Mouse (Mus musculus) frontal cortex, postnatal 14 days (tissue): ENCODE results near the gene C8g.

Experiments
- DNase-seq, 2 experiments: peaks; one replicate each; pipeline ENCODE4 v3.0.0; 2022; ENCODE audit warnings: low spot score in 2 of 2

C8g gene

DNA sequence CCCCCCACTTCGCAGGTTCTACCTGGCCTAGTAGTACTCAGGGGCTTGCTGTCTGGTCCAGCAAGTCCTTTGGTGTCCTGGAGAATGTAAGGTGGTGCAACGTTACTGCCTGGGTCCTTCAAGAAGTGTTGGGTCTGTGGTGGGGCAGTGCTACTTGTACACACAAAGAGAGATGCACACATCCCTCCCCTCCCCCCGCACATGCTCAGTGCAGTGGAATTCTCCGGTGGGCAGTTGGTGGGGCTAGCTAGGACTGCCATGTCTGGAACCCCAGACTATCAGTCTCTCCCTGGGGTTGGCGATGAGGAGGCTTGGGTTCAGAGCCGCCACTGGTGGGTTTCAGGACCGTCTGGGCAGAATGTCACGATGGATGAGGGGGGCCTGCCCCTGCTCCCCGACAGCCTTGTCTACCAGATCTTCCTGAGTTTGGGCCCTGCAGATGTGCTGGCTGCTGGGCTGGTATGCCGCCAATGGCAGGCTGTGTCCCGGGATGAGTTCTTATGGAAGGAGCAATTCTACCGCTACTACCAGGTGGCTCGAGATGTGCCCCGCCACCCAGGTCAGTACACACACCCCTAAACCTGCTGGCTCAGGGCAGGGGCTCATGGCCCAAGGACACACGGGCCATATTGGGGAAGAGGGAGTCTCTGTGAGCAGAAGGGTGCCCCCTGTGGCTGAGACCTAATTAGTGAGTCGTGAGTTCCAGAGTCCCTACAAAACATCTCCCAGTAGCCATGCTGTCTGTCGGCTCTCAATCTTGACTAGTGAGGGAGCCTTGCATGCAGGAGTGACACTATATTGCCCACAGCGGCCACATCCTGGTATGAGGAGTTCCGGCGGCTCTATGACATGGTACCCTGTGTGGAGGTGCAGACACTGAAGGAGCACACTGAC, at the start of gene C8g:
C8g (minus strand) TSS at position 127 of the 894 bp plus-strand sequence.
- no peak for DNase-seq

DNA sequence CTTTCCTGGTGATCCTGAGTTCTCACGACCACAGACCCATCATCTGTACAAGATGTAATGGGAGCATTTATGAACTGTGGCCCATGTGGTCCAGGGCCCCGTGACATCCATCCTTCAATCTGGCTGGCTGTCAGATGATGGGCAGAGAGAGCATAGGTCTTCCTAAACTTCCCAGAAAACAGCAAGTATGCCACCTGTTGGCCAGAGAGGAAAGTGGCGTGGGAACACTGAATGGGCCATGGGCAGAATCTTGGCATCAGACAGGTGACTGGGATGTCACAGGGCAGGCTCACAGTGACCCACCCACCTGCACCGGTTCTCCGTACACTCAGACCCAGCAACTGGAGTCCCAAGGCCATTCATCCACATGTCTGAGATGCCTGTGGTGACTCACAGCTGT, 49.7 kb upstream of the C8g start:
- no peak for DNase-seq

DNA sequence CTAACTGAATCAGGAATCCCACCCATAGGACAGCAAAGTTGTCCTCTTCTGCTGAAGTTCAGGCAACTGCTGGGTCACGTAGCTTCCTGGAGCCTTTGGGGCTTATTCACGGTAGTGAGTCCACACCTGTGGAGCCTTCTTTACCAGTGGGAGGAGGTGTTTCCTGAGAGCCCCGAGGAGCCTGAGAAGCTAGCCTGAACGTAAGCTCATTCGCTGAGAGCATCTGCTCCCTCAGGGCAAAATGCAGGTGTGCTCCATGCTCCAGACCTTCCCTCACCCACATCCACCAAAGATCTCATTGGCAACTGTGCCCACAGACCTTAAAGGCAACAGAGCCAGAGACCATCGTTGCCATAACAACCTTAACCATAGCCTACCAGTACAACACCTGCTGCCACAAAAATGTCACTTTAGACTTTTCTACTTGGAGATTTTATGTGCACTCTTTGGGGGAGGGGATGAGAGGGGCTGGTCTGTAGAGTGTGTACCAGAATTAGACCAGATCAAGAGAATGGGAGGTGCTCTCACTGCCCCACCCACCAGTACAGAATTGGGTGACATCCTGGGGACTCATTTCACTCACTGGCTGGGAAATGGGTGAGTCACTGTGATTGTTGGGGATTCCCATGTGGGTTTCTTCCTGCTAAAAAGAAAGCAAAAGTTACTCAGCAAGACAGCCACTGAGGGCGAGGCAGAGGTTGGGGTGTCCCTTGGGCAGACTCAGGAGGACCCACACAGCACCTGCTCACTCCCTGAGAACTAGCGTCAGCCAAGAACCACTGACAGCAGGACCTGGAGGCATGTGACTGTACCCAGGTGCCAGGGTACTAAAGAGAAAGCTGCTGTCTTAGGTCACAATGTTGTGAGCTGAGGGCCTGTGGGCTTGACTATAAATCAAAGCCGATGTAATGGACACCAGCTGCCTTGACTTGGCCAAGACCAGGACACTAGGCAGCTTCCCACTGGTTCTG, 47.8 kb upstream of the C8g start:
- DNase-seq, result no peak

DNA sequence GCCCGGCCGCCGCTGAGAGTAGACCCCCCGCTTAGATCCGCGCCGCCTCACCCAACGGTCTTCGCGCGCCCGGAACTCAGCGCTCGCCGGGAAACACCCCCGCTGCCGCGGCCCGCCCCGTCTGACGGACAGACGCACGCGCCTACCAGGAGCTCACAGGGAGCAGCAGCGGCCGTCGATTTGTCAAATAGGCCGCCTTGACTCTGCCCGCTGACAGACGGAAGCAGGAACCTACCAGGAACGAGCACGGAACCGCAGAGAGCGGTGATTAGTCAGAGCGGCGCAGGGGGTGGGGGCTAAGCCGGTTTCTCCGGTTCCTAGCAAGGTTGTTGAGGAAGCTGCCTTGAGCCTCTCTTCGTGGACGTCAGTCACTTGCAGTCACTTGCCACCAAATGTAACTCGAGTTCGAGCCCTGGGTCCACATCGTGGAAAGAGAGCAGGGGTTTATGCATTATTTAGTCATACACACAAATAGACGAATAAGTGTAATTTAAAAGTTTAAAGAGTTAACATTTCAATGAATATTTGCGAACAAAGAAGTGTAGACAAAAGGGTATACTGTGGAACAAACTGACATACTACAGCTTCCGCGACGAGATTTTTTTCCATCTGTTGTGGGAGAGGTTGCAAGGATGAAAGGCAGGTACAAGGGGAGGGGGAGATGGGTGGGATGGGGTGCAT, 45.4 kb upstream of the C8g start, which contains the start of gene Traf2:
Traf2 (minus strand) TSS at position 130 of the 681 bp plus-strand sequence.
- peak; percentile 98 to 99 for DNase-seq

DNA sequence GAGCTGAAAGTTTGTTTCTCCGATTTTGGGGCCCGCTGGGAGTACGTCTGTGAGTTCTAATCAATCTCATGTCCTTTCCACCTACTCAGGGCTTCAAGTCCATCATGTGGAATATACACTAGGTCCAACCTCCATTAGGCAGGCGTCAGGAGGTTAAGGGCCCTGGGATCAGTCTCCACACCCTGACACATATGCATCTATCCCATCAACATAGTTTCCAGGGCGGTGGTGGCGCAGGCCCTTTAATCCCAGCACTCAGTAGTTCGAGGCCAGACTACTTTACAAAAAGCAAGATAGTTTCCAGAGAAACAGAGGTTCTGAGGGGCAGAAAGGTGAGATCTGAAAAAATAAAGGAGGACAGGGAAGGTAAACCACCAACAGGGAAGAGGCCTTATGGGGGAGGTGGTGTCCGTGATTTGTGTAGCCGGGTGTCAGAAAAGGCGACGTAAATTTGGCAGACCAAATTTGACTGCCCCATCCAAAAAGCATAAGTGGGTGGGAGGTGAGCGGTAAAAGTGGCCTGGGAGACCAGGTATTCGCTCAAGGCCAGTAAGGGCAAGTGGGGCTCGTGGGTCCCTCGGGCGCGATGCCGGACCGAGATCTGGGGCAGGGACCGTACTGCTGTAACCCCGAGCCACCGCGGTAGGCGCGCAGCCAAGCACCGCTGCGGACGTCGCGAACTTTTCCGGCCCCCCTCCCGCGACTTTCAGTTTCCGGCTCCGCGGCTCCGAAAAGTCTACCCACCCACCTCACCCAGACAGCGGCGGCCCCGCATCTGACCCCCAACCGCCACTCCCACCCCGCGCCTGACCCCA, 44.7 kb upstream of the C8g start:
- DNase-seq, result no peak

DNA sequence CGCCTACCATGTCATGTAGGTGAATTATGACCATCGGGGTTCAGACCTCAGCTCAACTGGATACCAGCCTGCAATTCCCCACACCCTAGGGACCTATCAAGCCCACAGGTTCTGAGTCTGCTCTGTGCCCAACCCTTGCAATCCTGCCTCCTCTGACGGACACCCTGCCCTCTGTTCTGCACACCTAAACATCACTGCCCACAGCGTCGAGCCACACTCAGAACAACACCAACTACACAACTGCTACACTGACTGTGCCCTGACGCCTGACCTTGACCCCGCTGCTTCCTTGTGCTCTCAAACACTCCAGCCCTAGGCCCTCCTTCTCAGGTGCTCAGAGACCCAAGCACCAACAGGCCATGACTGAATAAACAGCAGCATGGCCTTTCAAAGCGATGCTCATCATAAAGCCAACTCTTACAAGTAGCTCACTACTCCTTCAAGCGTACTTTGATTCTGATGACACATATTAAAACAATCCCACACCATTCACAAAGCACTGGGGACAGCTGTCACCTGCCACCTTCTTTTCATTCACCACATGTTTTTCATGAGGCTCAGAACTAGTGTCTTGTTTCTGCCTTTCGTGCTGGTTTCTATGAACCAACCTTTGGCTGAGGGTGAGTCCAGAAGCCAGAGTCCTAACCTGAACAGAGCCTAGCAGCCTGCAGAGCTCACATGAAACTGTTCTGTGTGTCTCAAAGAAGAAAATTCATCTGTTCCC, 40.3 kb upstream of the C8g start:
- no peak for DNase-seq

DNA sequence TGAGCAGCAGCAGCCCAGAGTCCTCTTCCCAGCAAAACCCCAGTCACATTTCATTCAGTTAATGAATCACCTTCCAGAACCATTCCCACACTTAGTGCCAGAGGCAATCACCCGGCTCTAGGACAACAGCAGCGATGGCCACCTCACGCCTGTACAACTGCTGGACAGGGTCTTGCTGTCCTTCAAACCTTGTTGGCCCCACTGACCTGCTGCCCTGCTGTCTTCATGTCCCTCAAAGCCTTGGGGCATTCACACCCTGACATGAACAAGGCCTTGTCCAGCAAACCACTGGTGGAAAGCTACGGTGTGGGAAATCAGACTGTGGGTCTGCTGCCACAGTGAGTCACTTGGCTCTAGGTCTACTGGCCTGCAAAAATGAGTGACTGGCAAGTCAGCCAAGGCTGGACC, 39.0 kb upstream of the C8g start:
- no peak for DNase-seq

DNA sequence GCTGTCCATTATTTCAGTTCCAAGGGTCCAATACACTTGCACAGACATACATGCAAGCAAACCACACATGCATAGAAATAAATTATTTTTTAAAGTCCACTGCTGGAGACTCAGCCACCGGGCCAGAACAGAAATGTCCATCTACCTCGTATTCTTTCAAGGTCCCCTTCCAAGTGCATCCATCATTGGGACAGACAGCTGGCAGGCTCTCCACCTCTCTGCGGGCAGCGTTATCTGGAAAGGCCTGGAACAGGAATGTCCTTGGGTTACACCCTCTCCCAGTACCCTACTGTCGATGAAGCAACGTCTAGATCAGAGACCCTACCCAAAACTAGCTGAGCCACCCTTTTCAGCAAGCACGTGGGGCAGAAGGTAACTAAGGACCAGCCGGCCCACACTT, 35.0 kb upstream of the C8g start:
- no peak for DNase-seq

DNA sequence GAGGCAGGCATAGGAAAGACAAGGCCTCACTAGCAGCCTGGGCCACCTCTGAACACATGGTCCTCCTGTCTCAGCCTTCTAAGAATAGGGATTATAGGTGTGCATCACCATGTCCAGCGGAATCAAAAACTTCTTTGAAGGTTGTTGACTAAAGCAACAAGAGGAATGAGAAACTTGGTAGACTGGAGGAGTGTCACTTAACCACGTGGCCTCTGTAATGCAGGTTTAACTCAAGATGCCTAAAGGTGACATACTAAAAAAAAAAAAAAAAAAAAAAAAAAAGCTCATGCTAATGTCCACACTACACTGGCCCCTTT, 33.3 kb upstream of the C8g start:
- no peak for DNase-seq

DNA sequence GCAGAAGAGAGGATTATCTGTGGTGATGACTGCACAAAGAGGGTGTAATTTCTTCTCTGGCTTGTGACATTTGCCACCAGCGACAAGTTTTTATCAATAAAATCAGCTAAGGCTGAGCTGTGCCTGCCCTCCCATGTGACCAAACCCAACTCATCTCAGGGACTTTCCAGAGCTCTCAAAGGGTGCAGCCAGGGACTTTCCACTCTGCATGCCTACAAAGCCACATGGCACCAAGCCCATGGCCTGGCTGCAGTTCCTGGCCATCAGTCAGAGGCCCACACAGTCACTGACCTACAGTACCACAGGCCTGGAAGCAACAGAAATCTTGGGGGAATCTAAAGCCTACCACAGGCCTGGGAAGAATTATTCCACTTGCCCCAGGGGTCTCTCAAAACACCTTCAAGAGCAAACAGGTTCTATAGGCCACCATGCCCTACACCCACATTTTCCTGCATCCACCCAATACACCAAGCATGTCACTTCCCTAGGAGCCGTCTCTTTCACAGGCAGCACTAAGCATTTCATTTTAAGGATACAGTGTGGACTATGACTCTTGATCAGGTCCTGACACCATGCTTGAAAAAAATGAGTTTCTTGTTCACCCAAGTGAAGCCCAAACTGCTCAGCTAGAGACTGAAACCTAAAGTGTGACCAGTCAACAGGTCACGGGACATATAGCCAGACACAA, 32.8 kb upstream of the C8g start:
- DNase-seq, result no peak

DNA sequence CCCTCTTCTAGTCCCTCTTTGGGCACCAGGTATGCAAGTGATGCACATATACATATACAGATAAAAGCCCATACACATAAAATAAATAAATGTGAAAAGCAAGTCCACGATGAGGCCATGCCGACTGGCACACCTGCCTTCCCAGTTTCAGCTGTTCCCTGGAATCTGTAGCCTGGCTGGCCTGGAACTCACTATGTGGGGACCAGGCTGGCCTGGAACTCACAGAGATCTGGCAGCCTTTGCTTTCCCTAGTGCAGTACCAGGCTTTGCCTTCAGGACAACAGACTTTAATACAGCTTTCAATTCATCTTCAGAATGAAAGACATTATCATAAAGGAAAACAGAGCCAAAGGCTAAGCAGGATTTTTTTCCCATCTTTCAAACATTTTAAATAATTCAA, 32.2 kb upstream of the C8g start:
- DNase-seq, result no peak

DNA sequence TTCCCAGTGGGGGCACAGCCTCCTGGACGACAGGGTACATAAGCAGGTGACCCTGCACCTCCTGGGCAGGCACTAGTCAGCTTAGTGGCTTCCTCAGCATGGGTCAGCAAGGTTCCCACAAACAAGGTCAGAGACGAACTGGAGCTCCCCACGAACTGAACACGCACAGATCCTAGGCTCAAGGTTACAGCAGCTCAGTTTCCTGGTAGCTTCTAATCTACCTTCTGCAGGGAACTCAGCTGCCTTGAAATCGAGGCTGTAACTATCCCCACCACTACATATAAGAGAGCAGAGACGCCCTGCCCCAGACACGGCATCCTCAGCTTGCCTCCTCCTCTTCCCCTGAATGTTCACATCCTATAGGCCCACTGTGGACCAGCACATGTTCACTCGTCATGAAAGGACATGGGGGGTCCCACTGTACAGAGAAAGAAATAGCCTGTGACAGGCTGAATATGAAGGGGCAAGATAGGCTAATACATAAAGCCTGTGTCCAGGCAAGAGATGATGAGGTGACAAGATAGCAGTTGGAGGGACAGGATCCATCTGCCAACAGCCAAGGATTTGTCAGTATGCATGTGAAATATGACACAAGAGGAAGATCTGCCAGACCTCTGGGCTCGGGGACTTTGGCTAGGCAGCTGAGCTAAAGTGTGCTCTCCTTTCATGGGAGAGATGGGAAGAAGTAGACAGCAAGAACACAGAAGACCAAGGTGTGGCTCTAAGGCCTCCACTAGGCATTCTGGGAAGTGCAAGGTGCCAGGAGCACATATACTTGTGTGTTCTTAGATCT, 25.2 kb upstream of the C8g start:
- no peak for DNase-seq

DNA sequence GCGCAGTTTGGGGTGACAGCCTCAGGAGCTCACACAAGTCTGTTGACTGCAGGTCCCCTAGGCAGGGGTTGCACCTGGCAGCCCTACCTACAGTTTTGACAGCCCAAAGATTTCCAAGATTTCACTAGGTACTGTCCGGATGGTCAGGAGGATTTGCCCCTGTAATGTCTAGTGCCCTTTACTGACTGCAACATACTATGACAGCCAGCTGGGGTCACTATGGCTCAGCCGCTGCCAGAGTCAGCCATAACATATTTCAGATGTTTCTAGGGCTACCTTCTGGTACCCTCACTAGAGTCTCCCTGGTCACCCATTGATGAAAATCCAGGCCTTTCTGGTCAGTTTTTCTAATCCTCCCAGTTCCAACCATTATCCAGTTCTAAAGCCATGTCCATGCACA, 8.4 kb upstream of the C8g start:
- no peak for DNase-seq

DNA sequence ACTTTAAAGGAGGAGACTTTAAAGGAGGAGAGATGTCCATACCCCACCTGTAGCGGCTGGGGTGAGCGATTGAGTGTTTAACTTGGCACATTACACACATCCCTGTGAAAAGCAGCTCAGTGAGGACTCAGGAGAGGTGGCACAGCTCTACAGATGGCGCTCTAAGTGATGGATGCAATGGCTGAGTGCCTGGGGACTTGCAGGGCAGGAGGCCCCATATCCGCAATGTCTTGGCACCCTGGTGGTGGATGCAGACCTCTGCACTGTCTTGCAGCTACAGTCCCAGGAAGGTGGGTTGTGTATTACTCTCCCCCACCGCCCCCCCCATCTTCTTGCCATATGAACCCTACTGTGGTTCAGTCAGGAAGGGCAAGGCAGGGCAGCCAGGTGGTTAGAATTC, 5.4 kb upstream of the C8g start:
- DNase-seq, result no peak

DNA sequence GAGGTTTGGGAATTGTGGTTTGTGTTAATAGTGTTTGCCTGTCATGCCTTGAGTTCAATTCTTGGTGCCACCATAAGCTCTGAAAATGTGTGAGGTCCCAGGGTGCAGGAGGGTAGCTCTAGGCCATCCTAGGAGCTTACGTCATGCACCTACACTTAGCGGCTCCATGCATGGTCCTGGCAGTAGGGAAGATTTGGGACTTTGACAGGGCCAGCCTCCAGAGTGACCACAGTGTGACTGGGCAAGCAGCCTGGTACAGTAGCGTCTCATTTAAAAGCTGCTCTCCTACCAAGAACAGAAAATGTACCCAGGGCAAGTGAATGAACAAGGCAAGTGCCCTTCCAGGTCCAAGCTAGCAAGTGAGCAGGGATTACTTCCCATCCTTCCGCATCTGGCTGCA, 4.3 kb upstream of the C8g start:
- DNase-seq, result no peak

DNA sequence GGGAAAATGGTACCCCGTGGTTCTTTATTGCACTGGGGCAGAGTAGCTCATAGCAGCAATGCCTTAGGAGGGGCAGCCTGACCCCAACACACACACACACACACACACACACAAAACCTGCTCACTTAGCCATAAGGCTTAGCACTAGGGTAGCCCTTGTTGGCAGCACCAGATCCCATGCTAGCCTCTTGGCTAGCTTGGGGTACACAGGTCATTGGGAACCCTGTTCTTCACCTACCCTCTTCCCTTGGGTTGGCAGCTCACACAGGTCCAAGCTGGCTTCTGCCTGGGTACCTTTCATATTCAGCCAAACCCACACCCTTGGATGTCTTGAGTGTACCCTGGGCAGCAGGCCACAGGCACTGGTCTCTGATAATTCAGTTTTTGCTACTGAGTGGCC, 3.5 kb upstream of the C8g start:
- no peak for DNase-seq

DNA sequence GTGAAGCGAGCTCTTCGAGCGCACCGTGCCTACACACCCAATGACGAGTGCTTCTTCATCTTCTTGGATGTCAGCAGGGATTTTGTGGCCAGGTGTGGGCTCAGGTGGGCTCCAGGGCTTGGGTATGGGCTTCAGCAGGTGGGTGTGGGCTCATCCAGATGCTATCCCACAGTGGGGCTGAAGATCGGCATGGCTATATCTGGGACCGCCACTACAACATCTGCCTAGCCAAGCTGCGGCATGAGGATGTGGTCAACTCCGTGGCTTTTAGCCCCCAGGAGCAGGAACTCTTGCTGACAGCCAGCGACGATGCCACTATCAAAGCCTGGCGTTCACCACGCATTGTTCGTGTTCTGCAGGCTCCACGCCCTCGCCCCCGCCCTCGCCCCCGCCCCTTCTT, 3.0 kb upstream of the C8g start:
- no peak for DNase-seq

DNA sequence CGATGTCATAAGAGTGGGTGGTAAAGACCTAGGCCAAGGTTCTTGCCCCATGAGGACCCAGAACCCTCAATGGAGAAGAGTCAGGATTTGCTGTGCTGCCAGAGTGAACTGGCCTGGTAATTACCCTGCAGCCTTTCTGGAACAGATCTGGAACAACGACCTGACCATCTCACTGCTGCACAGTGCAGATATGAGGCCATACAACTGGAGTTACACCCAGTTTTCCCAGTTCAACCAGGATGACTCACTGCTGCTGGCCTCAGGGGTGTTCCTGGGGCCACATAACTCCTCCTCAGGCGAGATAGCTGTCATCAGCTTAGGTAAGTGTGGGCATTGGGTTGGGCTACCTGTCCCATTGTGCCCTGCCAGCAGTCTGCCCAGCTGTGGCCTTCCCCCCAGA, 1.2 kb upstream of the C8g start:
- no peak for DNase-seq
